14 mouse cellular contexts compared by ENCODE assay signal in genomic region chr11:67431864-67432263, GRCm38 (mm10). TPM values are rescaled to one million over a fixed set of nuclear protein-coding genes. Genes with fewer than 3 reads are reported as not detected.
DNase-seq lines count a peak whose midpoint lies in the region; ATAC-seq and TF ChIP-seq lines count a peak whose summit lies in the region.
"Had no signal": no experiment of that assay in that cellular context is flagged by ENCODE, and none has a peak within 500 bp of the region (broad histone marks: within the 10 kb centered on the region; RNA-seq: fewer than 3 reads in every experiment).

No protein-coding gene starts in this region.

- no peak overlapping the region for H3K4me3 ChIP-seq in intestine, postnatal 0 days (ENCODE audit: low read depth, low read length)
- no peak overlapping the region for H3K4me3 ChIP-seq in intestine, embryonic 16.5 days (ENCODE audit: low read length)
- no peak overlapping the region for H3K4me3 ChIP-seq in midbrain, postnatal 0 days (ENCODE audit: low read depth, low read length)
- H3K4me3 ChIP-seq in midbrain, embryonic 14.5 days (replicated peaks; ENCODE audit: low read depth, low read length) = no peak overlapping the region
- H3K4me3 ChIP-seq in stomach, postnatal 0 days (ENCODE audit: low read depth, low read length) = no peak overlapping the region
- H3K4me3 ChIP-seq: erythroblast, embryonic 14.5 days had no signal

- H3K9ac ChIP-seq in intestine, postnatal 0 days (ENCODE audit: low read depth, low read length) = no peak overlapping the region
- H3K9ac ChIP-seq in intestine, embryonic 16.5 days (ENCODE audit: low read depth, low read length) = no peak overlapping the region
- H3K9ac ChIP-seq in midbrain, postnatal 0 days (replicated peaks; ENCODE audit: low read length, poor library complexity, severe bottlenecking) = no peak overlapping the region
- H3K9ac ChIP-seq in midbrain, embryonic 14.5 days (replicated peaks; ENCODE audit: low read length) = no peak overlapping the region
- H3K9ac ChIP-seq in stomach, postnatal 0 days (ENCODE audit: low read length) = no peak overlapping the region

- 57% methylated on average over 4 of the region's 4 CpGs for whole genome bisulfite sequencing in intestine, postnatal 0 days
- WGBS in intestine, embryonic 16.5 days = 73% methylated on average over 4 of the region's 4 CpGs
- whole genome bisulfite sequencing in midbrain, postnatal 0 days = 69% methylated on average over 4 of the region's 4 CpGs
- WGBS in midbrain, embryonic 14.5 days = 74% methylated on average over 4 of the region's 4 CpGs
- WGBS in stomach, postnatal 0 days = 61% methylated on average over 4 of the region's 4 CpGs

- no peaks in the 10 kb centered on the region for H3K9me3 ChIP-seq in intestine, postnatal 0 days (ENCODE audit: control insufficient read depth)
- no peaks in the 10 kb centered on the region for H3K9me3 ChIP-seq in intestine, embryonic 16.5 days (ENCODE audit: control insufficient read depth, low read length)
- H3K9me3 ChIP-seq in midbrain, postnatal 0 days (ENCODE audit: low read length) = no peaks in the 10 kb centered on the region
- H3K9me3 ChIP-seq in midbrain, embryonic 14.5 days (ENCODE audit: control insufficient read depth, low read length) = no peaks in the 10 kb centered on the region
- no peaks in the 10 kb centered on the region for H3K9me3 ChIP-seq in stomach, postnatal 0 days (ENCODE audit: control insufficient read depth, low read length)

- ATAC-seq in intestine, postnatal 0 days = no peak
- ATAC-seq in intestine, embryonic 16.5 days = no peak
- ATAC-seq in midbrain, postnatal 0 days (ENCODE audit: low FRiP score) = no peak
- ATAC-seq in midbrain, embryonic 14.5 days (ENCODE audit: low FRiP score, low TSS enrichment) = no peak
- ATAC-seq in stomach, postnatal 0 days (ENCODE audit: low FRiP score, low TSS enrichment) = no peak

- H3K4me2 ChIP-seq in intestine, postnatal 0 days (replicated peaks; ENCODE audit: low read depth) = no peak overlapping the region
- no peak overlapping the region for H3K4me2 ChIP-seq in intestine, embryonic 16.5 days (ENCODE audit: low read depth, low read length)
- H3K4me2 ChIP-seq in midbrain, postnatal 0 days (ENCODE audit: low read depth, low read length, poor library complexity, severe bottlenecking) = no peak overlapping the region
- no peak overlapping the region for H3K4me2 ChIP-seq in midbrain, embryonic 14.5 days (ENCODE audit: low read length)
- H3K4me2 ChIP-seq in stomach, postnatal 0 days (replicated peaks; ENCODE audit: low read depth) = no peak overlapping the region

- peak; percentile 12 for DNase-seq in midbrain, postnatal 0 days (ENCODE audit: low spot score)
- DNase-seq in midbrain, embryonic 14.5 days = no peak
- DNase-seq in ZHBTc4 (ENCODE audit: low read depth, low spot score) = peak; percentile 76
- DNase-seq in stomach, postnatal 0 days (ENCODE audit: low spot score) = no peak
- DNase-seq in frontal cortex, postnatal 10 days (ENCODE audit: low spot score in 2 of 2) = no peak
- DNase-seq: adrenal gland, postnatal 10 days; cerebellum, adult 9-10 months; gastrocnemius, postnatal 10 days; kidney, adult 11 months; lung, adult 2 months had no signal

- TF ChIP-seq CTCF in intestine, postnatal 0 days (IDR thresholded peaks at IDR 0.05; ENCODE audit: low read depth) = peak; percentile 57
- peak; percentile 64 for TF ChIP-seq CTCF in midbrain, postnatal 0 days (IDR thresholded peaks at IDR 0.05)
- peak; percentile 57 for TF ChIP-seq CTCF in stomach, postnatal 0 days (IDR thresholded peaks at IDR 0.05; ENCODE audit: low read depth)

- no peaks in the 10 kb centered on the region for H3K27me3 ChIP-seq in intestine, postnatal 0 days (replicated peaks; ENCODE audit: control insufficient read depth, insufficient read depth, low read length)
- no peaks in the 10 kb centered on the region for H3K27me3 ChIP-seq in intestine, embryonic 16.5 days (replicated peaks; ENCODE audit: control insufficient read depth, insufficient read depth, low read length)
- no peaks in the 10 kb centered on the region for H3K27me3 ChIP-seq in midbrain, postnatal 0 days (ENCODE audit: insufficient read depth, low read length)
- no peaks in the 10 kb centered on the region for H3K27me3 ChIP-seq in midbrain, embryonic 14.5 days (ENCODE audit: control insufficient read depth, insufficient read depth, low read length)
- no peaks in the 10 kb centered on the region for H3K27me3 ChIP-seq in stomach, postnatal 0 days (ENCODE audit: control insufficient read depth, insufficient read depth, low read length)

- TF ChIP-seq EP300 in stomach, postnatal 0 days (optimal IDR thresholded peaks at IDR 0.05) = no peak

- H3K4me1 ChIP-seq in intestine, postnatal 0 days (replicated peaks; ENCODE audit: control insufficient read depth, insufficient read depth, low read length) = no peaks in the 10 kb centered on the region
- no peaks in the 10 kb centered on the region for H3K4me1 ChIP-seq in intestine, embryonic 16.5 days (ENCODE audit: control insufficient read depth, insufficient read depth, low read length)
- H3K4me1 ChIP-seq in midbrain, postnatal 0 days (ENCODE audit: insufficient read depth, low read length) = no peaks in the 10 kb centered on the region
- no peaks in the 10 kb centered on the region for H3K4me1 ChIP-seq in midbrain, embryonic 14.5 days (ENCODE audit: control insufficient read depth, insufficient read depth, low read length)
- H3K4me1 ChIP-seq in stomach, postnatal 0 days (replicated peaks; ENCODE audit: control insufficient read depth, insufficient read depth) = no peaks in the 10 kb centered on the region

- no peaks in the 10 kb centered on the region for H3K36me3 ChIP-seq in intestine, postnatal 0 days (ENCODE audit: control insufficient read depth, insufficient read depth)
- no peaks in the 10 kb centered on the region for H3K36me3 ChIP-seq in intestine, embryonic 16.5 days (ENCODE audit: control insufficient read depth, insufficient read depth, low read length)
- no peaks in the 10 kb centered on the region for H3K36me3 ChIP-seq in midbrain, postnatal 0 days (ENCODE audit: insufficient read depth, low read length)
- no peaks in the 10 kb centered on the region for H3K36me3 ChIP-seq in midbrain, embryonic 14.5 days (ENCODE audit: control insufficient read depth, insufficient read depth, low read length)
- H3K36me3 ChIP-seq in stomach, postnatal 0 days (ENCODE audit: control insufficient read depth, insufficient read depth, low read length) = no peaks in the 10 kb centered on the region
- H3K36me3 ChIP-seq: G1E had no signal

- H3K27ac ChIP-seq in intestine, postnatal 0 days (ENCODE audit: low read depth, low read length) = no peak overlapping the region
- H3K27ac ChIP-seq in intestine, embryonic 16.5 days (ENCODE audit: low read length) = no peak overlapping the region
- no peak overlapping the region for H3K27ac ChIP-seq in midbrain, postnatal 0 days (ENCODE audit: low read depth, low read length)
- no peak overlapping the region for H3K27ac ChIP-seq in midbrain, embryonic 14.5 days (replicated peaks; ENCODE audit: low read depth, low read length)
- H3K27ac ChIP-seq in stomach, postnatal 0 days (replicated peaks) = no peak overlapping the region

RNA-seq across cellular contexts. Expression of gene Gas7, which starts 23.4 kb away (rescaled TPM):
- 5.4 and 5.7 TPM in 2 replicates for polyA plus RNA-seq in intestine, postnatal 0 days (2015; fragmentation: Nextera tagmentation; extraction: Ambion mirVana)
- polyA plus RNA-seq in intestine, embryonic 16.5 days (2015; fragmentation: Nextera tagmentation; extraction: Ambion mirVana) = 8.4 TPM in 2 replicates
- 118 and 135 TPM in 2 replicates for total RNA-seq in midbrain, postnatal 0 days (2014; rRNA removed)
- 80.3 and 82.1 TPM in 2 replicates for polyA plus RNA-seq in midbrain, postnatal 0 days (2015; fragmentation: Nextera tagmentation; extraction: Ambion mirVana)
- 15.7 and 23.8 TPM in 2 replicates for polyA plus RNA-seq in midbrain, embryonic 14.5 days (2014; fragmentation: Nextera tagmentation; extraction: Ambion mirVana)
- 18.3 and 19.1 TPM in 2 replicates for polyA plus RNA-seq in stomach, postnatal 0 days (2015; fragmentation: Nextera tagmentation; extraction: Ambion mirVana)
- polyA plus RNA-seq: G1E had no signal

Comparison
In these comparisons a context has a peak if more than half of its experiments do, and no peak if none do; other contexts are left out.
1. DNase-seq: peak in midbrain, postnatal 0 days (single experiment) and ZHBTc4 (single experiment); none in midbrain, embryonic 14.5 days (single experiment), stomach, postnatal 0 days (single experiment) and frontal cortex, postnatal 10 days (0 of 2).
2. Peak in every context shown above with its lines, with median percentiles within 50 percentile points of each other: CTCF ChIP-seq.